Mouse (Mus musculus): ENCODE data around the gene 9430097D07Rik.

9430097D07Rik gene

GRCm38 (mm10) chr2:32596725-32597124 is 21.2 kb upstream of the 9430097D07Rik start:
- peak; percentile 95 for DNase-seq

GRCm38 (mm10) chr2:32591249-32591648 is 15.8 kb upstream of the 9430097D07Rik start:
- DNase-seq, result peak; percentile 72

GRCm38 (mm10) chr2:32590224-32590623 is 14.7 kb upstream of the 9430097D07Rik start:
- peak; percentile 58 for DNase-seq

GRCm38 (mm10) chr2:32589213-32589795 is 13.8 kb upstream of the 9430097D07Rik start:
- peak; percentile 94 for DNase-seq

GRCm38 (mm10) chr2:32587731-32588321 is 12.3 kb upstream of the 9430097D07Rik start:
- peak; percentile 64 for DNase-seq

GRCm38 (mm10) chr2:32586871-32587351 is 11.4 kb upstream of the 9430097D07Rik start, which contains the start of gene St6galnac4:
Gene St6galnac4 (plus strand): TSS chr2:32587095.
- peak; percentile 91 for DNase-seq

- peak; percentile 65 for DNase-seq
Measured at GRCm38 (mm10) chr2:32585149-32585714, 9.7 kb upstream of the 9430097D07Rik start.

- DNase-seq, result peak; percentile 83
Measured at GRCm38 (mm10) chr2:32582830-32583799, 7.6 kb upstream of the 9430097D07Rik start.

GRCm38 (mm10) chr2:32581450-32582095 is 6.1 kb upstream of the 9430097D07Rik start:
- peak; percentile 81 for DNase-seq

GRCm38 (mm10) chr2:32578146-32579046 is 2.9 kb upstream of the 9430097D07Rik start:
- DNase-seq, result peak; percentile 70

- peak; percentile 50 for DNase-seq
Measured at GRCm38 (mm10) chr2:32576532-32576931, 1.0 kb upstream of the 9430097D07Rik start.

- DNase-seq, result peak; percentile 75
Measured at GRCm38 (mm10) chr2:32574901-32575585, 441 bp downstream of the 9430097D07Rik start.

- DNase-seq, result peak; percentile 49
Measured at GRCm38 (mm10) chr2:32574497-32574896, 987 bp downstream of the 9430097D07Rik start, which contains the start of gene Pip5kl1. Gene Pip5kl1 (plus strand): TSS chr2:32574797.

- DNase-seq, result peak; percentile 61
Measured at GRCm38 (mm10) chr2:32572196-32572595, 3.3 kb downstream of the 9430097D07Rik start.

GRCm38 (mm10) chr2:32570698-32571494 is 4.6 kb downstream of the 9430097D07Rik start, which contains the start of gene Dpm2:
Gene Dpm2 (plus strand): TSS chr2:32570858.
- DNase-seq, result peak; percentile 92

- DNase-seq, result peak; percentile 52
Measured at GRCm38 (mm10) chr2:32568941-32569340, 6.5 kb downstream of the 9430097D07Rik start.

GRCm38 (mm10) chr2:32568149-32568548 is 7.3 kb downstream of the 9430097D07Rik start:
- DNase-seq, result peak; percentile 73

- peak; percentile 70 for DNase-seq
Measured at GRCm38 (mm10) chr2:32566536-32567063, 8.9 kb downstream of the 9430097D07Rik start.

GRCm38 (mm10) chr2:32559570-32559969 is 15.9 kb downstream of the 9430097D07Rik start:
- no peak for DNase-seq
